Mouse (Mus musculus): ENCODE data around the gene Rpl23a.

Gene Rpl23a

DNA sequence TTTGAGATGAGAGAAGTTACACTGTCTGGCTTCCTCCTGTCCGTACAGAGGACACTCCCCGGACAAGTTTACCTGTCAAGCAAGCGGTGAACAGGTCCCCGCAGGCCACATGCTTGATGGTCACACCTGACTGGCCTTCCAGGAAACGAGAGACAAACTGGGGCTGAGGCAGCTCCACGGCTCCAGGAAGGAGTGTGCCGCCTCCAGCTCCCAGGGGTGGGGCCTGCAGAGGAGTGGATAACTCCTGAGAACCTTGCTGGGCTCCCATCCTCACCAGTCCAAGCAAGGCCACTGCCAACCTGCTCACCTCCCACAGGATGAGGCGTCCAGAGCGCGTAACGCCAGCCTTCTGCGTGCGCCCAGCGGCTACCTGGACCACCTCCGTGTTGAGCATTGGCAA is 13.1 kb downstream of the Rpl23a start:
- CTCF ChIA-PET = no interaction called here

DNA sequence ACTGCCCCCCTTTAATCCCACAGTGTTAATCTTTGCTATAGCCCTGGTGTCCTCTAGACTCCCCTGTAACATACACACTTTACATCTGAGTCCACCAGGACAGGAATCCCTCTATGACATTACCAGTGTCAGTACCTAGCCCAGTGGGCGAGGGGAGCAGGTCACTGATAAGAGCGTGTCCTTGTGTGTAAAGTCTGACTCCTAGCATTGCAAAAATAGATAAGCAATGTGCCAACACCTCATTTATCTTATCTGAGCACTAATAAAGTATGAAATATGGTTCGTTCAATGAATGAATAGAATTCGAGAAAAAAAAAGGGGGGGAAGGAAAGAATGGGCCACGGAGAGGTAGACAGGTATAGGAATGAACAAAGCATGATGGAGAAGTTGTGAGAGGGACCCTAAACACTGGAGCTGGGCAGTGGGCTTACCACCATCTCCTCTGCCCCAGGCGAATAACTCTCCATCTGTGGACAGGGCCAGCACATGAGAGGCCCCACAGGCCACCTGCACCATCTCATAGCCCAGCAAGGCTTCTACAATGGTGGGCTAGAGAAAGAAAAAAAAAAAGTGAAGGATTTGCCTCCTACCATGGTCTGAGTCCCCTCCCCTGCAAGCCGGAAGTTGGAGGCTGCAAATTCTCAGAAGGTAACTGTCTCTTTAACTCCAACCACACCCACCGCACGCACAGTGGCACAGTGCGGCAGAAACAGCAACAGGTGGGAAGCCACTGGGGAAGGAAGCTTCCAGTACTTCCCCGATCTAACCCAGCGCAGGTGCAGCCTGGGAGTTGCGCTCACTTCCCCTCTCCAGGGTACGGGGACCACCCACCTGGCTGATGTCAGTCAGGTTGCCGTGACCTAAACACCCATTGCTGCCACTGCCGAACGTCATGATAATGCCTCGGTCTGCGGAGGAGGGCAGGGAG is 14.6 kb downstream of the Rpl23a start:
- CTCF ChIA-PET = interaction anchor here (0.6 kb wide), 1 partner anchor 95 kb away, joined by 3 read pairs; no protein-coding TSS in a partner anchor

DNA sequence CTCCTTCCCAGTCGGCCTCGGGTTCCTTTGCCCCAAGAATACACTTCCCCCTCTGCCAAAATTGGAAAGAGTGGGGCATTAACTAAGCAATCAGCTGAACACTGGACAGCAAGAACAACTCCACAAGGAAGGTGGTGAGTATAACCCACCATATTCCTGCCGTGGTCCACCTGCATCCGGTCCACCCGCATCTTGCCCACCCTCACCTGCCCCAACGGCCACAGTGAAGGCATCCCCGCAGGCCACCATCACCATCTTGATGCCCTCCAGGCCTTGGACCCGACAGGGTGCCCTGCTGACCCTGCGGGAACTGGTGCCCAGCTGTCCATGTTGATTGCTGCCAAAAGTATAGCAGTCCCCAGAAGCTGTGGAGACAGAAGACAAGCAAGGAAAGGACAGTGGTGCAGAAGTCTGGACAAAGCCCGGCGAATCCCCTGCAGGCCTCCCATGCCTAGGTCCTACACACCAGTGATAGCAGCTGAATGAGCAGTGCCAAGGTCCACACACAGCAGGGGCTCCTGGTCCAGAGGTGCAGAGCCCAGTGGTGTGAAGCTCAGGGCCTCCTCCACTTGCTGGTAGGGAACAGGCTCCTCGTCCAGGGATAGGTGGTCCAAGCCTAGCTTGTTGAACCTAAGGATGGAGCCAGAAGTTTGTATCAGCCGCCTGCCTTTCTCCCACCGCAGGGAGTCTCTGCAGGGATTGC is 16.0 kb downstream of the Rpl23a start:
- CTCF ChIA-PET = interaction anchor here (0.9 kb wide), 1 partner anchor 9 kb away, joined by 3 read pairs; no protein-coding TSS in a partner anchor

DNA sequence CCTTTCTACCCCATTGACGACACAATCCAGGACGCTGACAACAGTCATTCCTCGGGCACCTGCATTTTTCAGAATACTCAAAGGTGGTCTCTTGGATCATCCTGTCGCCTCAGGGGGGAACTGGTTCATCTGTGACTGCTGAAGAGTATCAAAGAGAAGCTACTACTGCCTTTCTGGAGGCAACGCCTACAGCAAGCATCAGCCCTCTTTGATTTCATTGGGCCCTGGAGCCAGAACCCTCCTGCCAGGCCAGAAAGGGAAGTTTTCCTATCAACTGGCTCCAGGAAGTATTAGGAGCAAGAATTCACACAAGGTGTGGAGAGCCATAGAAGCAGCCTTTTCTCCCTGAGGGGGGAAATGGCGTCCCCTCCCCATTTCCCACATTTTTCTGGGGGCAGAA is 16.7 kb downstream of the Rpl23a start:
- CTCF ChIA-PET = no interaction called here

DNA sequence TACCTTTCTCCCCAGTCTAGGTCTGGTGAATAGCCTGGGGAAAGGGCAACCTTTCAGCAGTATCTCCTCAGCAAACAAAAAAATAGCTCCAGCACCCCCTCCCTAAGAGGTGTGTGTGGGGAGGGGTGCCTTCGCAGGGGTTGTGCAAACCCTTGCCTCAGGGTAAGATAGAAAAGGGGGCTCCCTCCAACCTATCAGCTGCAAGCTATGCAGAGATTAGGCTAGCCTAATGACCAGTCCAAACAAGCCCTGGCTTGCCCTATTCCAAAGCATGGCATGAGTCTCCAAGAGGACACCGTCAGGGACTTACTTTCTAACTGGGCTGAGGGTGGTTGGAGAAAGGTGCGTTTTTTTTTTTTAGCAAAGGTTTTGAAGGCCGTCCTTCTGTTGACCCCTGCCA is 17.2 kb downstream of the Rpl23a start:
- CTCF ChIA-PET = no interaction called here

DNA sequence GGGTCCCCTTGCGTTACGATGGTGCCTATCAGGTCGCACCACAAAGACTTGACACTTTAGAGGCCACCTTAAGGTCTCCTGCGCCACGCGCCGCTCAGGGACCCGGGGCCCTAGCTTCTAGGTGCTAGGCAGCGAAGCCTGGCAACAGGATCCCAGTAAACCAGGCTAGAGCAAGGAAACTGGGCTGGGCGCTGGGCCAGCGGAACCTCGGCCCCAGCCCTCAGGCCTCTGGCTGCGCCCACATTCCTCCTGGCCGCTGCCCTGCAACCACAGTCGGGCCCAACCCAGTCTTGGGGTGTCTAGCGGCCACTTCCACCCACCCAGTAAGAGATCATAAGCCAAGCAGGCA is 17.6 kb downstream of the Rpl23a start:
- CTCF ChIA-PET = no interaction called here

DNA sequence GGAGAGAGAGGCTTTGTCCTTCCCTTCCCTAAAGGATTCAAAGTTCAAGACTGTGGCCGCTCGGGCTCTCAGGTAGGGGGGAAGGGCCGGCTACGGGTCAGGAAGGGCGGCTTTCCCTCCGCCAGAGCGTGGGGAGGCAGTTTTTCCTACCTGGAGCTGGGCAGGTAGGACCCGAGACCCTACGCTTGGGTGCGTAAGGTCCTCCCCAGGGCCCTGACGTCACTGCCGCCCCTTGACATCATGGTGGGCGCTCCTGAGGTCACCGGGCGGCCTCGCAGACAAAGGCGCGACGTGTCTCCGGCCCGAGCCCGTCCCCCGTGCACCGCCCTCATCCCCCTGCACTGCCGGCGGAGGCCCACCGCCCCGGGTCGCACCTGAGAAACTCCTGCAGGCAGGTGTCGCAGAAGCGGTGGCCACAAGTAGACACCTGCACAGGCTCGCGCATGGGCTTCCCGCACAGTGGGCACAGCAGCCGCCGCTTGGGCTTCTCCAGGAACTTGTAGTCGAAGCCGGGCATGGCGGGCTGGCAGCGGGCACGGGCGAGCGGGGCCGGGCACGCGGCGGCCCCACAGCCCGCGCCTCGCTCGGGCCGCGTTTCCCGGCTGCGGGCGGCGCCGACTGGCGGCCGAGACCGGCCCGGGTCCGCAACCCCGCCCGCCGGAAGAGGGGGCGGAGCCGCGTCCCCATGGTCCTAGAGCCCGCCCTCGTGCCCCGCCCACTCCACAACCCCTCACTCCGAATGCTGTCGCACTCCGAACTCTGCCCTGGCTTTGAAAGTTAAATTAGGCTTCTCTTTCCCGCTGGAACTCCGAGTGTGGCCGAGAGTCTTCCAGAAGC is 18.2 kb downstream of the Rpl23a start, which contains the start of gene Traf4:
Gene Traf4 (minus strand): TSS at position 666 of the 837 bp plus-strand sequence.
- CTCF ChIA-PET = interaction anchor here (0.7 kb wide), 1 partner anchor 140 kb away, joined by 3 read pairs; no protein-coding TSS in a partner anchor

DNA sequence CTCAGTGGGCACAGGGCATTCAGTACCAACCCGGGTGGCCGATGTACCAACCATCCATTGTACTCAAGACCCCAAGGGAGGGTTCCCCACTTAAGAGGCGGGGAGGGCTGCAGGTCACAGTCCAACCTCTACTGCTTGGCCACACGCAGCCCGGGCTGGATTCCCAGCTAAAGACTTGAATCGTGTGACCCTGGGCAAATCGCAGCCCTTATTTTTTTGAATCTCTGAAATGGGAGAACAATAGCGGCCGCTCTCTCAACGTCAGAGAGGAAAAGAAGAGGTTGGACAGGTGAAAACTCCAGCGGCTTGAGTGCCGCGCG is 18.8 kb downstream of the Rpl23a start:
- CTCF ChIA-PET = interaction anchor here (0.7 kb wide), 1 partner anchor 139 kb away, joined by 3 read pairs; no protein-coding TSS in a partner anchor

DNA sequence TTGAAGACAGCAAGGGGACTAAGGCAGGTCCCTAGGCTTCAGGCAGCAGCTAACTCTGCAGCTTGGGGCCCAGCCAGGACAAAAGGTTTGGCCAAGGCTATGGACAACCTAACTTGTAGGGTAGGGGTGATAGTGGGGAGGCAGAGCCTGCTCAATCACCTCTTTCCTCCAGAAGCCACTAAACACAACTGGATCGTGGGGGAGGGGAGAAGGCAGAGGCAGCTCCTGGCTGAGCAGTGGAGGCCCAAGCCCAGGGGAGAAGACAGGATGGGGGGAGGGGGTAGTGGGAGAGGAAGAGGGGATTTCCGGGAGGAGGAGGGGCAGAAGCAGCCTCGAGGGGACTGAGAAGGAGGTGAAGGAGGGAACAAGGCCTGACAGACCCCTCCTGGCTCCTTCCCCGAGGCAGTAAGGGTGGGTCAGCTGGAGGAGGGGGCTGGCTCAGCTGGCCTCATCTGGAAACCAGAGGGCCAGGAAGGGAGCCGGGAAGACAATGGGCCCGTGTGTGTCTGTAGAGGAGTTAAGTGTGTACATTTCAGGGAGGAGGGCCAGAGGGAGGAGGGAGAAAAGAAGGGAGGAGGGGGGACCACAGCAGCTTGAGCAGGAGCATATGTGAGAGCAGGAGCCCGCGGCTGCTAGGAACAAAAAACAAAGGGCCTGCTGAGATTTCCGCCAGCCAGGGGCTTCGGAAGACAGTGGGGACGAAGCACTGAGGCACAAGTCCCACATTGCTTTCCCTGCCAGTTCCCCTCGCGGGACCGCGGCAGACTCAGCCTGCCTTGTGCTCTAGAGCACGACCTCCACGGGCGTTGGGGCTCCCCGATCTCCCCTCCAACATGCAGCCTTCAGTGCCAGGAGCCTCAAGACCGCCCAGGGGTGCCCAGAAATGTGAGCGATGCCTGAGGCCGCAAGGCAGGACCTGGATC is 19.4 kb downstream of the Rpl23a start:
- CTCF ChIA-PET = interaction anchor here (0.7 kb wide), 1 partner anchor 138 kb away, joined by 3 read pairs; no protein-coding TSS in a partner anchor

DNA sequence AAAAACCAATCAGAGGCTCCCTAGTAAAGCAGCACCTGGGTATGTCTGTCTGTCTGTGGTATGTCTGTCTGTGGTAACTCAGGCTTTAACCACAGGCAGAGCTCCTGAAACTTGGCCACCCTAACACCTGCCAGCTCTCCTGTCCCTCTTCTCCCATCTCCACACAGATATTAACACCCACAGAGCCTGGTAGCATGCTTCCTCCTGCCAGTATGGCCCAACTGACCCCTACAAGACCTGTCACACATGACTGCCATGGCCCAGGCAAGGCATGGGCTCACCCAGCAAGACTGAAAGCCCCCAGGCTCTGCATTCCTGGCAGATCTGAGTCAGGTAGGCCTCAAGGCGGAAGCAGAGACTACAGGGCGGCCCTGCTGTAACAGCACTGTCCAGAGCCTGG is 20.3 kb downstream of the Rpl23a start:
- CTCF ChIA-PET = interaction anchor here (1.0 kb wide), 1 partner anchor 9 kb away, joined by 3 read pairs; no protein-coding TSS in a partner anchor

DNA sequence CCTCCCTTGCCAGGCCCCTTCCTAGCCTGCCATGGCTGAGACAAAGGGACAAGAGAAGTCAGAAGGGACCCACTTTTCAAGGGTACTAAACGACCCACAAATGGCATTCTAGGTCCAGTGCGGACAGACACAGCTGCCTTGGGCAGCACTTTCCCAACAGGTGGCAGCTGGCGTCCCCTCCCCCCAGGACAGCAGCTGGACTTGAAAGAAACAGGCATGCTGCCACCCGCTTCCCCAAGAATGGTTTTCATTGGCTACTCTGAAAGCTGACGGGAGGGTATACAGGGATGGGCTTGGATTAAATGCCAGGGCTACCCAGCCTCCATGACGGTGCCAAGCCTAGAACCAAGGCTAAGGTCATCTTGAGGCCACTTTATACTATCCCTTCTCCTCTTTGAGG is 20.9 kb downstream of the Rpl23a start:
- CTCF ChIA-PET = interaction anchor here (1.0 kb wide), 2 partner anchors 9 to 15 kb away, joined by 3 read pairs; no protein-coding TSS in a partner anchor

DNA sequence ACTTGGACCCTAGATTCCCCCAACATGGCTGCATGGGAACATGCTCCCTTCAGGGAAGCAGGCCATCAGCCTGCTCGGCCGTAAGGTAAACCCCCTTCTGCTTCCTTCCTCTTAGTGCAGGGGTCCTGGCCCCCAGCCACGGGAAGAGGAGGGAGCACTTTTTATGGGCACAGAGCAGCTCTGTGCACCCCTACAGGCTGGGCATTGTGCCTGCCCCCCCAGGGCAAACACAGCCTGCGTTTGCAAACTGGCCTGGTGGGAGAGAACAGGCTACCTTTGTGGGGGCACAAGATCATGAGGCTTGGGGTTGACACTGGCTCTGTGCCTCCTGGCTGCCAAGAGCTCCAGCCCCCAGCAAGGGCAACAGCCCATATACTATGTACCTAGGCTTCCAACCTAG is 21.4 kb downstream of the Rpl23a start:
- CTCF ChIA-PET = interaction anchor here (1.0 kb wide), 2 partner anchors 10 to 15 kb away, joined by 3 read pairs; no protein-coding TSS in a partner anchor

DNA sequence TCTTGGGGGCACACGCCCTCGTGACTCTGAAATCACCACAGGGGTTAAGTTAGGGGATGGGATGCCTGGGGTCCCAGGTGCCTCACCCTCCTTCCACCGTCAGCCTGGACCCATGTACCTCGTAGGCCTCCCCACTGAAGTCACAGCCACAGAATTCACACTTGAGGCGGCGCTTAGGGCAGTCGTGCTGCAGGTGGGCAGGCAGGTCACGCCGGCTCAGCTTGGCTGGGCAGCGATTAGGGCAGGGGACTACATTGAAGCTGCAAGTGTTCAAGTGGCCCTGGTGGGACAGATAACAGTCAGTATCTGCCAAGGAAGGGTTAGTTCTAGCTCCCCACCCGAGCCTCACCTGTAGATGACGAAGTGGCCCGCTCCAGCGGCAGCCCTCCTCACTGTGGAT is 22.2 kb downstream of the Rpl23a start:
- CTCF ChIA-PET = no interaction called here

DNA sequence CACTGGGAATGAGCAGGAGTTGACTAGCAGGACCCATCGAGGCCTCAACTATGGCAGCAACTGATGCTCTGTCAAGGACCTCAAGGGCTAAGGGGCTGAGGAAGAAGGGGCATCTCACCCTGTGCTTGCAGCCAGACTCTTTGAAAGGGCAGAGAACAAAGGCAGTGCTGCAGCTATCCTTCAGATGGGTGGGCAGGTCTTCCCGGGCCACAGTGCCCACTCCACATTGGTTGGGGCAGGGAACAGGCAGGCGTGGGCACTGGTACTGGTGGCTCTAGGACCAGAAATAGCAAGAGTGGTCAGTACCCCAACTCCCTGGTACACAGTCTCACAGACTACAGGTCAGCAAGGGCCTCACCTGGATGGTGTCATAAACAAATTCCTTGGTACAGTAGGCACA is 22.7 kb downstream of the Rpl23a start:
- CTCF ChIA-PET = interaction anchor here (1.0 kb wide), 1 partner anchor 11 kb away, joined by 3 read pairs; no protein-coding TSS in a partner anchor

DNA sequence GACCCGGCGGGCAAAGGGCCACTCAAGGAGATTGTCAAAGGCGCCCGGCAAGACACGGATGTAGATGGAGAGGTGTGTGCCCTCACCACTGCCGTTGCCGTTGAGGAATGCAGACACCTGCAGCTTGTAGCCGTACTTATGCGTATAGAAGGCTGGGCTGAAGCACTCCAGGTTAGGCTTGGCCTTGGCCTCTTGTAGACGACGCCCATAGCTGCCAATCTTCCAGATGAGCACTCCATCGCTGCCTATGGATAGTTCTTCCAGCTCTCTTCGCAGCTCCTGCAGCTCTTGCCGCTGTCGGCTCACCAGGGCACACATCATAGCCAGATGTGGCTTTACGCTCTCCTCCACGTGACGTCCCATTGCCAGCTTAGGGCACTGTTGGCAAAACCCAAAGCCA is 23.2 kb downstream of the Rpl23a start:
- CTCF ChIA-PET = interaction anchor here (1.0 kb wide), 1 partner anchor 11 kb away, joined by 3 read pairs; no protein-coding TSS in a partner anchor

DNA sequence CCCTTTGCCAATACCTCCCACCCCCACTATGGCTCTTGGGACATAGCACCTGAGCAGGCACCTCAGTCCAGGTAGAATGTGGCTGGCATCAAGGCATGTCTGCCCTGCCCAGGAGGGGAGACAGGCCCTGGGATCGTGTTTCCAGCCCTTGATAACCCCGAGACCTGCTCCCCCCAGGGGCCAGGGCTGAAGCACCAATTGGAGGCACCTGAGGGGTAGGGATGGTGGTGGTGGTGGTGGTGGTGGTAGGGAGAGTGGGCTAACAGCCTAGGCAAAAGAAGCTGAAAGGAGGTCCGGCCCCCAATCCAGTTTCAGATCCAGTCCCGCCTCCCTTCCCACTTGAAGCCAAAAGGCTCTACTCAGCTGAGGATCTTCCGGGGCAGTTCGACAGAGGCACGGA is 23.8 kb downstream of the Rpl23a start:
- CTCF ChIA-PET = interaction anchor here (1.3 to 2.5 kb wide), 2 partner anchors 12 to 18 kb away, joined by 3 to 8 read pairs; no protein-coding TSS in a partner anchor

DNA sequence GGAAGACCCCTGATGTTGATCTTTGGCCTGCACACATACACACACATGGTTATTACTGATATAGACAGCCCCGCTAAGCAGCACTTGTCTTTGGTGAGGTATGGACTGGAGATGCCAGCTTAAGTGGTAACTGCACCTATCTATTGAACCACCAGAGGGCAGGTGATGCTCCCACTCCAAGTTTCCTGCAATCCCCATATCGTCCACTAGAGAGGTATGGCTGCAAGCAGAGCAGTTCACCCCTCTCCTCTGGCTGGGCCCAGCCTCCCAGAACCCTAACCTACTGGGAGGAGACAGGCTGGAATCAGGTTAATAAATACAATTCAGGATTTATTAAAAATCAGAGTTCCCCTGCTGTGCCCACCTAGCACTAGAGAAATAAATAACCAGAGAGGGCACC is 24.3 kb downstream of the Rpl23a start:
- CTCF ChIA-PET = interaction anchor here (1.3 to 2.5 kb wide), 2 partner anchors 12 to 19 kb away, joined by 3 to 8 read pairs; no protein-coding TSS in a partner anchor

DNA sequence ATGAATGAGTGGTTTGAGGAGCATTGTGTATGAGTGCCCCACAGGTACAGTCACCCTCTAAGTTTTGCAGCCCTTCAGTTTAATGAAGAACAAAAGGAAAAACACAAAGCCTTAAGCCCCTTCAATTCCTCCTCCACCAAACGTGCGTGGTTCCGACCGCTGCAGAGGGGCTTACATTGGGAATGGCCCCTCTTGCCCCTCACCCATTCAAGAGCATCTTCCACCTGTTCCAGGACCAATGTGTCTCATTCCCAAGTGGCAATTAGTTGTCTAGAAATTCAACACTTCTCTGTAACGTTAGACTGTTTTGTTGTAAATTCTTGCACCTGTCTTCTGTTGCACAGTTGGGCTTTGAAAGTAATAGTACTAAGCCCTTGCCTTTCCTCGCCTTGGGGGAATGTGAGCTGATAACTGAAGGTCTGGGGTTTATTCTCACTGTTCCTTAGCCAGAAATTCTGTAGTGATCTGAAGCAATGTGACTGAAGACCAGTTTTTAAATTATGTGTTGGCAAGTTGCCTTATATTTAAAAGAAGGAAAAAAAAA is 27.2 kb downstream of the Rpl23a start:
- CTCF ChIA-PET = no interaction called here

DNA sequence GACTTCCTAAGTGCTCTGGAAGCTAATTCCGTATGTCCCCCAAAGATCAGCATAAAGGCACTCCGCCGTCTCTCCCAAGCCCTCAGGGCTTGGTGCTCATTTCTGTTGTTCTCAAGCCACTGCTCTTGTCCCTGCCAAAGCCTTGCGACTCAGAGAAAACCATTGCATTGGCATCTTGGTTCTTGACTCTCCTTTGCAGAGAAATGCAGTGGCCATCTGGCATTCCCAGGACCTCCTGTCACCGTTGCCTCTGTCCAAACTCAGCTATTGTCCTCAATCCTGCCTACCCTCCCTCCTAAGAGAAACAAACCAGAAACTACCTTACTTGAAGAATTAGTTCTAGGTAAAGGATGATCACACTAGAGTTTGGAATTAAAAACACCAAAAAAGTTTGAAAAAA is 27.7 kb downstream of the Rpl23a start:
- CTCF ChIA-PET = no interaction called here

DNA sequence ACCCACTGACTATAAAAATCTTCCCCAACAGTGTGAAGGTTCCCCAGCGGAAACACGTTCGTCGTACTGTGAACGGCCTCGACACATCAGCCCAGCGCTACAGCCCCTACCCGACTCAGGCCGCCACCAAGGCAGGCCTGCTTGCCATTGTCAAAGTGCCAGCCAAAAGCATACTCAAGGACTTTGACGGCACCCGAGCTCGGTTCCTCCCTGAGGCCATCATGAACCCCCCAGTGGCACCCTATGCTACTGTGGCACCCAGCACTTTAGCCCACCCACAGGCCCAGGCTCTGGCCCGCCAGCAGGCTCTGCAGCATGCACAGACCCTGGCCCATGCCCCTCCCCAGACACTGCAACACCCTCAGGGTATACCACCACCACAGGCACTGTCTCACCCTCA is 29.6 kb downstream of the Rpl23a start:
- CTCF ChIA-PET = no interaction called here
